Mouse (Mus musculus) heart, embryonic 16.5 days (tissue): ENCODE data around the gene Hspa8. TPM values are rescaled to one million over a fixed set of nuclear protein-coding genes. Genes with fewer than 3 reads are reported as not detected.
"Not testable (repeated sequence)": the region's sequence is repeated elsewhere in the genome, so short reads cannot be mapped to it uniquely, and the experiment has no call there.

Source experiments
- ATAC-seq: fragments of 200-750 bp; cut with Nextera tagmentation; replicated peaks from 2 replicates; pipeline ENCODE4 v1.8.0; 2017; ENCODE audit warnings: moderate number of reproducible peaks; ENCODE audit not compliant: insufficient read depth, low FRiP score; ENCODE audit errors: extremely low read depth
- H3K27ac ChIP-seq: fragments of 300-500 bp; sonication (generic); 2 replicates; pipeline ENCODE4 v1.5.1; 2014; ENCODE audit warnings: mild to moderate bottlenecking, low read length, control low read depth, moderate library complexity
- H3K27me3 ChIP-seq: fragments of 300-500 bp; sonication (generic); 2 replicates; pipeline ENCODE4 v1.6.1; 2014; ENCODE audit warnings: low read length, mixed read lengths; ENCODE audit not compliant: control insufficient read depth, insufficient read depth
- H3K36me3 ChIP-seq: fragments of 300-500 bp; sonication (generic); 2 replicates; pipeline ENCODE4 v1.6.1; 2014; ENCODE audit not compliant: control insufficient read depth, insufficient read depth
- H3K4me1 ChIP-seq: fragments of 300-500 bp; sonication (generic); 2 replicates; pipeline ENCODE4 v1.6.1; 2014; ENCODE audit warnings: low read length, mixed read lengths; ENCODE audit not compliant: control insufficient read depth, insufficient read depth
- H3K4me2 ChIP-seq: fragments of 300-500 bp; sonication (generic); 2 replicates; pipeline ENCODE4 v1.6.1; 2014; ENCODE audit warnings: low read depth, mild to moderate bottlenecking, control low read depth, low read length
- H3K4me3 ChIP-seq: fragments of 300-500 bp; sonication (generic); 2 replicates; pipeline ENCODE4 v1.5.1; 2014; ENCODE audit warnings: mild to moderate bottlenecking, control low read depth, low read length
- H3K9ac ChIP-seq: fragments of 300-500 bp; sonication (generic); 2 replicates; pipeline ENCODE4 v1.6.1; 2014; ENCODE audit warnings: low read length, control low read depth
- H3K9me3 ChIP-seq: fragments of 300-500 bp; sonication (generic); replicated peaks from 2 replicates; pipeline ENCODE4 v1.6.1; 2016; ENCODE audit warnings: low read length; ENCODE audit not compliant: control insufficient read depth
- WGBS: fragments of 180-500 bp; shearing (Covaris S2); extraction: QIAGEN DNeasy Blood & Tissue Kit; methylation state at CpG from one replicate; pipeline ENCODE4 v1.1.7; 2014; 5-methylcytosine and 5-hydroxymethylcytosine counted together
- polyA plus RNA-seq: library from polyadenylated mRNA; unstranded; fragments of >200 nt; fragmentation: Nextera tagmentation; extraction: Ambion mirVana; gene quantifications from 2 replicates; pipeline ENCODE4 v1.2.1, GENCODE M21; 2015

Gene Hspa8
- polyA plus RNA-seq, 1 experiment from 2014 or later = 2,064 TPM

DNA sequence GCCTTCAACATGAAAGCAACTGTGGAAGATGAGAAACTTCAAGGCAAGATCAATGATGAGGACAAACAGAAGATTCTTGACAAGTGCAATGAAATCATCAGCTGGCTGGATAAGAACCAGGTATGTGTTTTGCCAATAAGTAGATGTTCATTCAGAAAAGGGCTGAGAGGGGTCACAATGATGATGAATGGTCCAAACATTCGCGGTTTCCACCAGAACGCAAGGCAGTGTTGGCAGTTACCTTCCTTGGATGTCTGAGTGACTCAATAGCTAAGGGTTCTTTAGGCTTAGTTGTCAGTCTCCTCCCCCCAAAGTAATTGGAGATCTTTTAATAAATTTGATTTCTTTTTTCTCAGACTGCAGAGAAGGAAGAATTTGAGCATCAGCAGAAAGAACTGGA lies 3.8 kb downstream of the Hspa8 start:
- not testable (repeated sequence) for H3K9me3 ChIP-seq, H3K27me3 ChIP-seq, ATAC-seq, H3K27ac ChIP-seq, H3K9ac ChIP-seq
- WGBS = 66% methylated on average over 3 of the region's 3 CpGs
- Histone ChIP-seq H3K4me3 (peak overlapping the region; percentile 33), H3K4me1 (peaks cover 43% of the 10 kb centered on the region), H3K36me3 (peaks cover 32% of the 10 kb centered on the region), H3K4me2 (peak overlapping the region; percentile 61)

DNA sequence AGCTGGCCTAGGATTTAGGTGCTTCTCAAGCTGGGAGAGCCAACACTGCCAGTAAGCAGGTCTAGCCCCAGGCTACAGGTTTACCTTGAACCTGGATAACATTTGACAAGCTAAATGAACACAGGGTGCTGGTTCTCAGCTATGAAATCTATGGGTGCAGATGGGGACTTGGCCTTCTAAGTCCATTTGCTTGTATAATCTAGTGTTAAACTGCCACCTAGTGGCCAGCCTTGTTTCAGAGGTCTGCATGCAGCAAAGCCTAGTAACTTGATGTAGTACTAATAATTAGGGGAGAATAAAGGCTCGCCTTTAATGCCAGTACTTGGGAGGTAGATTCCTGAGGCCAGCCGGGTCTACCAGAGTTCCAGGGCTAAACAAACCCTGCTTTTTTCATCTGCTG lies 4.5 kb downstream of the Hspa8 start:
- peak overlapping the region; percentile 48 for H3K27ac ChIP-seq

DNA sequence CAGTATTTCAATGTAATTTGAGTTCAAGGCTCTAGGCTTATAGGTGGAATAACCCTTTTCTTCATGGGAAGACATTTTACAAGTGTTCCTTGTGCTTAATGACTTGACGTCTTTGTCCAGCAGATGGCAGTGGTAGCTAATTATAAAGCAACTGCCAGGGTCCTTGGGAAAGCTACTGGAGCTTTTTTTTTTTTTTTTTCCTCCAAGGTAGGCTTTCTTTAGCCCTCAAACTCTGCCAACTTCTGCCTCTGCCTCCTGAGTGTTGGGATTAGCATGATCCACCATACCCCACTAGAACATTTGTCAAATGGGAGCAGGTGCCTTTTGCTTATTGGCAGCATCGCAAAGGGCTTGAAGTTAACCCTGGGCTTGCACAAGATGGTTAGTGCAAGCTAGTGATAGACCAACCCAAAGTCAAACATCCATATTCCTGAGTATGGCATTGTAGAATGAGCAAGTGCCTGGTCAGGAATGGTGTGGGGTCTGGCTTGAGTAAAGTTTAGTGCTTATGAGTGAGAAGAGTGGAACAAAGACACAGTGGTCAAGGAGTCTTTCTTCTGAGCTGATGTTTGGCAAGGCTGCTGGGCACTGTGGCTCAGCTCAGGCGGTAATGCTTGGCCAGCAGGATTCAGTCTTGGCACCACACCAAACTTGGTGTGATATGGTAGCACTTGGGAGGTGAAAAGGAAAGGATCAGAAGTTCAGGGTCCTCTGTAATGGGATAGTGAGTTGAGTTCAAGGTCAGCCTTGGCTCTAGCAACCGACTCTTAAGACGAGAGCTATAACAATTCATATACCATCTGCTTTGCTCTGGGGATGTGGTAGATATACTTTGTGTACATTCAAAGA lies 5.9 kb downstream of the Hspa8 start:
- peaks cover 40% of the 10 kb centered on the region for H3K4me1 ChIP-seq
- WGBS = 19% methylated on average over 5 of the region's 5 CpGs
- no peak overlapping the region; the same call in 1 of the 2 replicates for H3K9ac ChIP-seq
- H3K4me2 ChIP-seq = no peak overlapping the region
- H3K4me3 ChIP-seq = no peak overlapping the region
- H3K27ac ChIP-seq = peak overlapping the region; percentile 78
- peaks cover 32% of the 10 kb centered on the region for H3K36me3 ChIP-seq
- H3K27me3 ChIP-seq = no peaks in the 10 kb centered on the region
- ATAC-seq = peak; percentile 24; the same call in 1 of the 2 replicates
- H3K9me3 ChIP-seq = no peaks in the 10 kb centered on the region

More for the DNA sequence above, 4.5 kb downstream of the Hspa8 start:
- Histone ChIP-seq H3K4me1 (peaks cover 40% of the 10 kb centered on the region), H3K9me3 (no peaks in the 10 kb centered on the region), H3K27me3 (no peaks in the 10 kb centered on the region), H3K4me2 (peak overlapping the region; percentile 61), H3K4me3 (peak overlapping the region; percentile 19; the same call in 1 of the 2 replicates), H3K9ac (peak overlapping the region; percentile 41; the same call in 1 of the 2 replicates), H3K36me3 (peaks cover 32% of the 10 kb centered on the region)
- no peak for ATAC-seq
- 33% methylated on average over 2 of the region's 2 CpGs for WGBS

DNA sequence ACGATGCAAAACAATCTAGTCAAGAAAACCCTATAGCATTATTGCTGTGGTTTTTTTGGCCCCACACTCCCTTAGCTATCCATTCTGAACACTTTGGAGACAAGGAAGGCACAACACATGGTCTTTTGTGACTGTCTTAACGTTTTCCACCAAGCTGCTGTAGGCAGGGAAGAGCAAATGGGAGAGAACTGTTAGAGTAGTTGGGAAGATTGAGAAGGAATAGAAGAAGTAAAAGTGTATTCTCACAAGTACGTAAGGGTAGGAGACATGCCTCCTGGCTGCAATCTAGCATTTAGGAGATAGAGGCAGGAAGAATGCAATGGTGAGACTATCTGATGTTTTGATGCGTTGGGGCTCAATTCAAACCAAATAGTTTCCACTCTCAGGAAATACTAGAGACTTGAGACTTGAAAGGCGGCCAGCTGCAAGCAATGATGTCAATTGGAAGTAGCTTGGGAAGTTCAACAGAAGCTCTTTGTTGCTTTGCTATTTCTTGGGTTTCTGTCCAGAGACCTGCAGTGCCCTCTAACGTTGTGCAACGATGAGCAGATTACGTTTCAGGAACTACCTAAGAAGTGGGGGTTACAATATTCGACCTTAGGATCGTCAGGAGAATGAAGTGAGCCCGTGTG lies 6.6 kb downstream of the Hspa8 start:
- peaks cover 40% of the 10 kb centered on the region for H3K4me1 ChIP-seq
- ATAC-seq = peak; percentile 15
- H3K9me3 ChIP-seq = no peaks in the 10 kb centered on the region
- no peak overlapping the region for H3K9ac ChIP-seq
- peaks cover 32% of the 10 kb centered on the region for H3K36me3 ChIP-seq
- H3K4me3 ChIP-seq = no peak overlapping the region
- no peak overlapping the region for H3K4me2 ChIP-seq
- 17% methylated on average over 11 of the region's 11 CpGs for WGBS
- peak overlapping the region; percentile 78 for H3K27ac ChIP-seq
- no peaks in the 10 kb centered on the region for H3K27me3 ChIP-seq

DNA sequence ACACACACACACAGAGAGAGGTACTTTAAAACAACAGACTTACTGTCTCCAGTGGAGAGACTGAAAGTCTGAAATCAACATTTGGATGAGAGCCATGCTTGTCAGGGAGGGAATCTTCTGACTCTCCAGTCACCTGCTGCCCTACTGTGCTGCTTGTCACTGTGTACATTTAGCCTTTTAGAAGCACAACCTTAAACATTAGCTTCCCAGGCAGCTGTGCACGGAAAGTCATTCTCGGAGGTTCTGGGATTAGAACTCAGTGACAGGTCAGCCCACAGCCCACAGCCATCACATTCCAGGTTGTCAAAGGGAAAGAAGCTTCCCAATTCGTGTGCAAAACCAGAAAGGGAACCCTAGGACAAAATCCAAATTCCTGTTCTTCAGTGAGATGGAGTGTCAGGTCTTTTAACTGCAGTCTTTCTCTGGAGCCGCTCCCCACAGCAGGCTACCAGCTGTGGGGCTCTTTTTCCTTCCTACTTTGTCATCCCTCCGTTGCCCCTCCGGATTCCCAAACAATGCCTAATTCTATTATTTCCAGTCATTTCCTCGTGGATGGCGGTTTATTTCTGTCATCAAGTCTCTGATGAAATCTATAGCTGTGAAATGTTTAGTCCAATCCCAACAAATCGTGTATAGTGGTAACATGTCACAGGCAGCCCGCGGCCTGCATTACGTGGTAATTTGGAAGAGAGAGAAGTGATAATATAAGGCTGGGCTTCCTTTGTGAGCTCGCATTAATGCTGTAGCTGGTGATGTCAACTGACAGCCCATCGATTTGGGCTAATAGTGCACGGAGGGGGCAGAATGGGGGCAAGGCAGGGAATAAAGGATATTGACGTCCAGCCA lies 7.5 kb downstream of the Hspa8 start:
- peak overlapping the region; percentile 61 for H3K27ac ChIP-seq
- peaks cover 40% of the 10 kb centered on the region for H3K4me1 ChIP-seq
- 41% methylated on average over 16 of the region's 16 CpGs for WGBS
- no peak overlapping the region for H3K4me2 ChIP-seq
- ATAC-seq = no peak; the same call in 1 of the 2 replicates
- no peaks in the 10 kb centered on the region for H3K9me3 ChIP-seq
- H3K4me3 ChIP-seq = no peak overlapping the region
- H3K9ac ChIP-seq = no peak overlapping the region
- peaks cover 29% of the 10 kb centered on the region for H3K36me3 ChIP-seq
- no peaks in the 10 kb centered on the region for H3K27me3 ChIP-seq

DNA sequence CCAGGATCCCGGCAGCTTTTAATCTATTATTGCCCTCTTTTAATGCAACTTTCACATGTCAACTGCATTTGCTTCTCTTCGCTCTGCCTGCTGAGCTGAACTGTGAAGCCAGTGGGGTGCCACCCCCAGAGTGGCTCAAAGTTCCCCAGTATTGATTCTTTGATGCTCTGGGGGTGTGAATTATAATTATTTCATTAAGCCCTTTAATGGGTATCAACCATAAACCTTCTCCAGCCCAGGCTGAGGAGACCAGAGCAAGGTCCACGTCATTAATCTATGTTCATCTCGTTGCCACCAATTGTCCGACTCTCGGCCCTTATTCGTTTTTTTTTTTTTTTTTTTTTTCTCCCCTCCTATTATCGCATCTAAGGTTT lies 8.1 kb downstream of the Hspa8 start:
- 73% methylated on average over 8 of the region's 8 CpGs for WGBS
- no peak for ATAC-seq
- H3K36me3 ChIP-seq = peaks cover 24% of the 10 kb centered on the region
- H3K4me2 ChIP-seq = no peak overlapping the region
- H3K9me3 ChIP-seq = no peaks in the 10 kb centered on the region
- H3K27me3 ChIP-seq = no peaks in the 10 kb centered on the region
- no peak overlapping the region for H3K9ac ChIP-seq
- peaks cover 34% of the 10 kb centered on the region for H3K4me1 ChIP-seq
- no peak overlapping the region for H3K4me3 ChIP-seq
- H3K27ac ChIP-seq = no peak overlapping the region; the same call in 1 of the 2 replicates

DNA sequence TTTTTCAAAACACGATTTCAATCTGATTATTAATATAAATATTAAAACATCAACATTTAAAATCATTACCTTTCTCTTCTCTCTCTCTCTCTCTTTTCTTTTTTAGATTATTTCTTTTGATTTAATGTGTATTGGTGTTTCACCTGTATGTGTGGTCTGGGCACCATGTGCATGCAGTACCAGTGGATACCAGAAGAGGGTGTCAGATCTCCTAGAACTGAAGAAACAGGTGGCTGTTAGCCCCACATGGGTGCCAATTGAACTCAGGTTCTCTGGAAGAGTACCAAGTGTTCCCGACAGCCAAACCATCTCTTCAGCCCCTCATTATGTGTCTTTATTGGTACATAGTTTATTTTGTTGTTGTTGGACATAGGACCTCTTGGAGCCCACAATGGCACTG lies 11.1 kb downstream of the Hspa8 start:
- peaks cover 10% of the 10 kb centered on the region for H3K4me1 ChIP-seq
- 0 out of 2 replicates have a peak, but pooled peaks cover under 1% of the 10 kb centered on the region for H3K36me3 ChIP-seq
- no peaks in the 10 kb centered on the region for H3K27me3 ChIP-seq
- no peak for ATAC-seq
- H3K9ac ChIP-seq = no peak overlapping the region
- H3K27ac ChIP-seq = no peak overlapping the region
- H3K4me2 ChIP-seq = no peak overlapping the region
- 65% methylated on average over 2 of the region's 2 CpGs for WGBS
- H3K9me3 ChIP-seq = no peaks in the 10 kb centered on the region
- no peak overlapping the region for H3K4me3 ChIP-seq

DNA sequence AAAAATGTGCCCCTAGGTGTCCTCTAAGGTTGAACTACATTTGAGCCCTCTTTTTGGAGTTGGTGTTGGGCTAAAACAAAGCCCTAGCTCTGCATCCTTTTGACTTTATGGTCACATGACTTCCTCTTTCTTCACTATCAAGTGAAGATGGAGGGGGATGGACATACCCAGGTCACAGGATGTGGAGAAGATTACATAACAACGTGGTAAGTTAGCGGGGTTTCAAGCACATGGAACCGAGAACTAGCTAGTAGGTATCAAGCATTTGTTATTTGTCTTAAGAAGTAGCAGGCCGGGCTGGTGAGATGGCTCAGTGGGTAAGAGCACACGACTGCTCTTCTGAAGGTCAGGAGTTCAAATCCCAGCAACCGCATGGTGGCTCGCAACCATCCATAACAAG lies 13.3 kb downstream of the Hspa8 start:
- Histone ChIP-seq H3K27me3 (no peaks in the 10 kb centered on the region), H3K4me1 (no peaks in the 10 kb centered on the region), H3K9me3 (no peaks in the 10 kb centered on the region), H3K9ac (no peak overlapping the region), H3K4me2 (no peak overlapping the region), H3K4me3 (no peak overlapping the region), H3K27ac (no peak overlapping the region), H3K36me3 (no peaks in the 10 kb centered on the region)
- 79% methylated on average over 7 of the region's 7 CpGs for WGBS
- ATAC-seq = no peak
